Mouse (Mus musculus) liver, embryonic 14.5 days (tissue): Measurements from ENCODE around the gene Ripply3.

ENCODE experiments used
- CTCF ChIP-seq: IDR thresholded peaks from 2 replicates; pipeline ENCODE4 v1.5.1; 2016; ENCODE audit warnings: antibody characterized with exemption, low read depth, control low read depth
- EP300 ChIP-seq: IDR thresholded peaks from 2 replicates; pipeline ENCODE4 v1.6.1; 2016; ENCODE audit warnings: antibody characterized with exemption, low read depth

DNA sequence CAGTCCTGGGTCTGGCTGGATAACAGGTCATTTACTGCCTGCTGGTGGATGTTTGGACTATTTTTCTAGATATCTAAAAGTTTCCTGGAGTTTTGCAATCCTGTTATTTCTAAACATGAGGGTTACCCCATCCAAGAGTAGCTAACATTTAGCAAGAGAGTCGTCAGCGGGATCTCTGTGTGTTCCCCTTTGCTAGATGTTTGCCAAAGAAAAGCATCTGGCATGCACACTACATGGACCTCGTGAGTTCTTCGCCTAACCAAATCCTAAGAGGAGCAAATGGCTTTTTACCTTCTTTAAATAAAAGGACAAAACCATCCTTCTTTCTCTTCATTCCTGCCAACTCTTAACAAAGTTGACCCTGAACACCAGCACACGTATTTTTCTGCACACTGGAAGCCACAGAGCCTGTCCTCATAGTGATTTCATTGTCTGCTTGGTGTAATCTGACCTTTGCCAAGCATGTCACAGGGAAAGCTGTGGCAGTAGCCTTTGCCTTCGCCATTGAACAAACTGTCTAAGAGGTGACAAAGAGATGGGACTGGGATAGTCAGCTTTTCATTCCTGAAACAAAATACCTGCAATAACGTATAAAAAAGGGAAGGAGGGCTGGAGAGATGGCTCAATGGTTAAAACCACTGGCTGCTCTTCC is 19.0 kb downstream of the Ripply3 start:
- TF ChIP-seq CTCF = no peak
- TF ChIP-seq EP300 = no peak
